Mouse (Mus musculus) lung, embryonic 14.5 days (tissue): ENCODE measurements around the gene Prkn. TPM values are rescaled to one million over a fixed set of nuclear protein-coding genes. Genes with fewer than 3 reads are reported as not detected.

ENCODE experiments used
- ATAC-seq: fragments of 200-750 bp; cut with Nextera tagmentation; 2 replicates; pipeline ENCODE4 v1.8.0; 2017; ENCODE audit warnings: mild to moderate bottlenecking, moderate TSS enrichment, moderate library complexity; ENCODE audit not compliant: insufficient read depth
- DNase-seq: peaks from one replicate; pipeline ENCODE4 v3.0.0-alpha.2; 2015
- H3K27ac ChIP-seq: fragments of 300-500 bp; sonication (generic); 2 replicates; pipeline ENCODE4 v1.5.1; 2014; ENCODE audit warnings: low read depth, mild to moderate bottlenecking, moderate library complexity
- H3K27me3 ChIP-seq: fragments of 300-500 bp; sonication (generic); 2 replicates; pipeline ENCODE4 v1.6.1; 2014; ENCODE audit warnings: low read length, control low read depth; ENCODE audit not compliant: insufficient read depth
- H3K36me3 ChIP-seq: fragments of 300-500 bp; sonication (generic); 2 replicates; pipeline ENCODE4 v1.6.1; 2014; ENCODE audit warnings: control low read depth; ENCODE audit not compliant: insufficient read depth
- H3K4me1 ChIP-seq: fragments of 300-500 bp; sonication (generic); 2 replicates; pipeline ENCODE4 v1.6.1; 2014; ENCODE audit warnings: antibody characterized with exemption, control low read depth; ENCODE audit not compliant: insufficient read depth
- H3K4me2 ChIP-seq: fragments of 300-500 bp; sonication (generic); 2 replicates; pipeline ENCODE4 v1.6.1; 2014; ENCODE audit warnings: mild to moderate bottlenecking
- H3K4me3 ChIP-seq: fragments of 300-500 bp; sonication (generic); 2 replicates; pipeline ENCODE4 v1.5.1; 2014; ENCODE audit warnings: low read depth, low read length
- H3K9ac ChIP-seq: fragments of 300-500 bp; sonication (generic); 2 replicates; pipeline ENCODE4 v1.6.1; 2014
- H3K9me3 ChIP-seq: fragments of 300-500 bp; sonication (generic); 2 replicates; pipeline ENCODE4 v1.6.1; 2016; ENCODE audit warnings: low read depth, low read length, control low read depth
- CTCF ChIP-seq: IDR thresholded peaks from 2 replicates; pipeline ENCODE4 v1.5.1; 2016; ENCODE audit warnings: antibody characterized with exemption, low read depth
- WGBS: fragments of 180-500 bp; shearing (Covaris S2); extraction: QIAGEN DNeasy Blood & Tissue Kit; methylation state at CpG from one replicate; pipeline ENCODE4 v1.1.7; 2014; 5-methylcytosine and 5-hydroxymethylcytosine counted together
- polyA plus RNA-seq: library from polyadenylated mRNA; unstranded; fragments of >200 nt; fragmentation: Nextera tagmentation; extraction: Ambion mirVana; gene quantifications from 2 replicates; pipeline ENCODE4 v1.2.1, GENCODE M21; 2014

Prkn gene
- polyA plus RNA-seq, 1 experiment from 2014 or later: 1.0 TPM

DNA sequence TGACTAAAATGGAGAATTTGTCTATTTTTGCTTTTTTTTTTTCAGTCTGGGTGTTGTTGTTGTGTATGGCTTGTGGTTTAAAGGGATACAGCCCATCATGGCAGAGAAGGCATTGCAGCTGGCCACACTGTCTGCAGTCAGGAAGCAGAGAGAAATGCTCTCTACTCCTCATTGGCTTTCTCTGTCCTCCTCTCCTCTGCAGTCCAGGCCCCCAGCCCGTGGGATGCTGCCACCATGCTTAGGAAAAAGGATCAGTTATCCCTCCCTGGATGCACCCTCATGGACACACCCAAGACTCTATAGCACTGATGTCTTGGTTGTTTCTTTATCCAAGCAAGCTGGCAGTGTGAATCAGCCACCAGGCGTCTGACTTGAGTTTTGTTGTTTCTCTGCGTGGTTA lies 1107.3 kb downstream of the Prkn start:
- 84% methylated on average over 3 of the region's 3 CpGs for WGBS
- DNase-seq: no peak
- TF ChIP-seq CTCF: no peak

GRCm38 (mm10) chr17:11949551-11950197 lies 1109.5 kb downstream of the Prkn start:
- no peak for TF ChIP-seq CTCF
- Histone ChIP-seq H3K36me3 (no peaks in the 10 kb centered on the region), H3K4me2 (no peak overlapping the region), H3K9ac (no peak overlapping the region), H3K27me3 (no peaks in the 10 kb centered on the region), H3K4me3 (no peak overlapping the region), H3K4me1 (no peaks in the 10 kb centered on the region), H3K27ac (no peak overlapping the region), H3K9me3 (no peaks in the 10 kb centered on the region)
- DNase-seq: no peak
- ATAC-seq: no peak
- 47% methylated on average over 10 of the region's 10 CpGs for WGBS

More for the DNA sequence above, 1107.3 kb downstream of the Prkn start:
- no peaks in the 10 kb centered on the region for H3K9me3 ChIP-seq
- no peak overlapping the region for H3K4me2 ChIP-seq
- H3K27ac ChIP-seq: no peak overlapping the region
- no peak for ATAC-seq
- H3K27me3 ChIP-seq: no peaks in the 10 kb centered on the region
- H3K9ac ChIP-seq: no peak overlapping the region
- H3K36me3 ChIP-seq: no peaks in the 10 kb centered on the region
- no peaks in the 10 kb centered on the region for H3K4me1 ChIP-seq
- no peak overlapping the region for H3K4me3 ChIP-seq

- no peaks in the 10 kb centered on the region for H3K36me3 ChIP-seq
- TF ChIP-seq CTCF: no peak
- WGBS: 59% methylated on average over 8 of the region's 8 CpGs
- DNase-seq (no peak), ATAC-seq (no peak)
- H3K4me1 ChIP-seq: no peaks in the 10 kb centered on the region
- H3K9ac ChIP-seq: no peak overlapping the region
- H3K4me3 ChIP-seq: no peak overlapping the region
- H3K27ac ChIP-seq: no peak overlapping the region
- no peaks in the 10 kb centered on the region for H3K9me3 ChIP-seq
- no peak overlapping the region for H3K4me2 ChIP-seq
- no peaks in the 10 kb centered on the region for H3K27me3 ChIP-seq
These were observed 1110.0 kb downstream of the Prkn start for GRCm38 (mm10) chr17:11950198-11950594.

DNA sequence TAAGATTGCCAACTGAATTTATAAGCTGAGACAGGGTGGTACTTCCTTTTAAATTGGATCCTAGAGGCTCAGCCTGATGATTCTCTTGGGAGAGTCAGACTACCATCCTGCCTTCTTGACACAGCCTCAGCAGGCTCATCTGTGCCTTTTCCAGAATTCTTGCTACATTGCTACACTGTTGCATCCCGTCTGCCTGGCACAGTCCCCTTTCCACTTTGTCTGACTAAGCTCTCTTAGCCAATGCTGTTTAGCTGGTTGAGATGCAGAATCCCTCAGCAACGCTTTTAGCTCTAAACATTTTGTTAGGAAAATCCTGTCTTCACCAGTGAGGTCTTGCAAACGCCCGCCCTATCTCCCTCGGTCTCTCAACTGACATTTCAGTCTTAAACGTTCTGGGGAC lies 1115.1 kb downstream of the Prkn start:
- H3K27ac ChIP-seq: no peak overlapping the region
- H3K9ac ChIP-seq: no peak overlapping the region
- no peak for DNase-seq
- no peak for ATAC-seq
- no peak for TF ChIP-seq CTCF
- H3K27me3 ChIP-seq: no peaks in the 10 kb centered on the region
- H3K36me3 ChIP-seq: no peaks in the 10 kb centered on the region
- 56% methylated on average over 6 of the region's 6 CpGs for WGBS
- no peaks in the 10 kb centered on the region for H3K9me3 ChIP-seq
- no peak overlapping the region for H3K4me3 ChIP-seq
- no peaks in the 10 kb centered on the region for H3K4me1 ChIP-seq
- H3K4me2 ChIP-seq: no peak overlapping the region

GRCm38 (mm10) chr17:11960492-11960891 lies 1120.3 kb downstream of the Prkn start:
- Histone ChIP-seq H3K4me2 (no peak overlapping the region), H3K9ac (no peak overlapping the region), H3K27me3 (no peaks in the 10 kb centered on the region), H3K4me1 (no peaks in the 10 kb centered on the region), H3K36me3 (no peaks in the 10 kb centered on the region), H3K4me3 (no peak overlapping the region), H3K9me3 (no peaks in the 10 kb centered on the region), H3K27ac (no peak overlapping the region)
- ATAC-seq: no peak
- 84% methylated on average over 8 of the region's 8 CpGs for WGBS
- TF ChIP-seq CTCF: no peak
- DNase-seq: no peak

GRCm38 (mm10) chr17:11962808-11963207 lies 1122.6 kb downstream of the Prkn start:
- 46% methylated on average over 11 of the region's 11 CpGs for WGBS
- no peak overlapping the region for H3K4me2 ChIP-seq
- H3K4me1 ChIP-seq: no peaks in the 10 kb centered on the region
- no peak overlapping the region for H3K4me3 ChIP-seq
- H3K36me3 ChIP-seq: no peaks in the 10 kb centered on the region
- no peak overlapping the region for H3K27ac ChIP-seq
- no peak overlapping the region for H3K9ac ChIP-seq
- no peaks in the 10 kb centered on the region for H3K9me3 ChIP-seq
- DNase-seq (peak; percentile 52), ATAC-seq (no peak)
- no peaks in the 10 kb centered on the region for H3K27me3 ChIP-seq
- TF ChIP-seq CTCF: no peak

GRCm38 (mm10) chr17:11970160-11970559 lies 1130.0 kb downstream of the Prkn start:
- no peak overlapping the region for H3K27ac ChIP-seq
- no peak overlapping the region for H3K4me2 ChIP-seq
- no peaks in the 10 kb centered on the region for H3K4me1 ChIP-seq
- ATAC-seq: no peak
- no peak overlapping the region for H3K9ac ChIP-seq
- peaks cover 4% of the 10 kb centered on the region; the same call in 1 of the 2 replicates for H3K27me3 ChIP-seq
- no peaks in the 10 kb centered on the region for H3K36me3 ChIP-seq
- WGBS: 56% methylated on average over 1 of the region's 1 CpGs
- no peaks in the 10 kb centered on the region for H3K9me3 ChIP-seq
- DNase-seq: no peak
- no peak overlapping the region for H3K4me3 ChIP-seq
- TF ChIP-seq CTCF: no peak
